Mouse (Mus musculus): Measurements from ENCODE around the gene Dusp7. TPM values are rescaled to one million over a fixed set of nuclear protein-coding genes. Genes with fewer than 3 reads are reported as not detected.

Gene Dusp7
- polyA plus RNA-seq, 1 experiment = 11.0 TPM

- no peak overlapping the region for H3K4me3 ChIP-seq (ENCODE audit: insufficient read depth, poor library complexity, severe bottlenecking)
- H3ac ChIP-seq (ENCODE audit: control insufficient read depth, insufficient read length, low read depth) = no peak overlapping the region
- no peaks in the 10 kb centered on the region for H3K36me3 ChIP-seq (ENCODE audit: control insufficient read depth, insufficient read depth)
- no peaks in the 10 kb centered on the region for H3K27me3 ChIP-seq (ENCODE audit: control insufficient read depth, insufficient read depth, insufficient read length)
- no peaks in the 10 kb centered on the region for H3K79me3 ChIP-seq (ENCODE audit: low read depth)
- no peaks in the 10 kb centered on the region for H3K79me2 ChIP-seq (ENCODE audit: control insufficient read depth, insufficient read depth)
- TF ChIP-seq USF1 (IDR thresholded peaks at IDR 0.05; ENCODE audit: low read depth) = no peak
- TF ChIP-seq MYOG (IDR thresholded peaks at IDR 0.05; ENCODE audit: control insufficient read depth, extremely low read depth, insufficient read length) = no peak
- no peak for TF ChIP-seq MAX (IDR thresholded peaks at IDR 0.05)
- TF ChIP-seq FOSL1 (IDR thresholded peaks at IDR 0.05; ENCODE audit: insufficient read depth, low read length, poor library complexity, severe bottlenecking) = no peak
- no peak for TF ChIP-seq CTCF (IDR thresholded peaks at IDR 0.05; ENCODE audit: control insufficient read depth, insufficient read depth, insufficient read length)
- TF ChIP-seq MYOD1 (IDR thresholded peaks at IDR 0.05; ENCODE audit: control insufficient read depth, insufficient read length, low read depth) = no peak
- no peak for TF ChIP-seq CEBPB (IDR thresholded peaks at IDR 0.05; ENCODE audit: low read depth)
These were observed 40.3 kb upstream of the Dusp7 start for GRCm38 (mm10) chr9:106328068-106328610.

- Histone ChIP-seq H3K36me3 (ENCODE audit: control insufficient read depth, insufficient read depth) (no peaks in the 10 kb centered on the region), H3K4me3 (ENCODE audit: insufficient read depth, poor library complexity, severe bottlenecking) (no peak overlapping the region), H3K79me3 (ENCODE audit: low read depth) (no peaks in the 10 kb centered on the region), H3K79me2 (ENCODE audit: control insufficient read depth, insufficient read depth) (no peaks in the 10 kb centered on the region), H3ac (ENCODE audit: control insufficient read depth, insufficient read length, low read depth) (no peak overlapping the region), H3K27me3 (ENCODE audit: control insufficient read depth, insufficient read depth, insufficient read length) (no peaks in the 10 kb centered on the region)
- no peak for TF ChIP-seq MYOG (IDR thresholded peaks at IDR 0.05; ENCODE audit: control insufficient read depth, extremely low read depth, insufficient read length)
- TF ChIP-seq FOSL1 (IDR thresholded peaks at IDR 0.05; ENCODE audit: insufficient read depth, low read length, poor library complexity, severe bottlenecking) = no peak
- TF ChIP-seq CTCF (IDR thresholded peaks at IDR 0.05; ENCODE audit: control insufficient read depth, insufficient read depth, insufficient read length) = no peak
- no peak for TF ChIP-seq CEBPB (IDR thresholded peaks at IDR 0.05; ENCODE audit: low read depth)
- no peak for TF ChIP-seq MYOD1 (IDR thresholded peaks at IDR 0.05; ENCODE audit: control insufficient read depth, insufficient read length, low read depth)
- no peak for TF ChIP-seq MAX (IDR thresholded peaks at IDR 0.05)
- no peak for TF ChIP-seq USF1 (IDR thresholded peaks at IDR 0.05; ENCODE audit: low read depth)
These were observed 39.5 kb upstream of the Dusp7 start for GRCm38 (mm10) chr9:106328772-106329511.

- no peak overlapping the region for H3ac ChIP-seq (ENCODE audit: control insufficient read depth, insufficient read length, low read depth)
- H3K4me3 ChIP-seq (ENCODE audit: insufficient read depth, poor library complexity, severe bottlenecking) = no peak overlapping the region
- no peaks in the 10 kb centered on the region for H3K36me3 ChIP-seq (ENCODE audit: control insufficient read depth, insufficient read depth)
- no peaks in the 10 kb centered on the region for H3K79me3 ChIP-seq (ENCODE audit: low read depth)
- H3K27me3 ChIP-seq (ENCODE audit: control insufficient read depth, insufficient read depth, insufficient read length) = no peaks in the 10 kb centered on the region
- H3K79me2 ChIP-seq (ENCODE audit: control insufficient read depth, insufficient read depth) = no peaks in the 10 kb centered on the region
- TF ChIP-seq CEBPB (IDR thresholded peaks at IDR 0.05; ENCODE audit: low read depth) = no peak
- TF ChIP-seq MYOG (IDR thresholded peaks at IDR 0.05; ENCODE audit: control insufficient read depth, extremely low read depth, insufficient read length) = no peak
- no peak for TF ChIP-seq CTCF (IDR thresholded peaks at IDR 0.05; ENCODE audit: control insufficient read depth, insufficient read depth, insufficient read length)
- no peak for TF ChIP-seq MAX (IDR thresholded peaks at IDR 0.05)
- TF ChIP-seq MYOD1 (IDR thresholded peaks at IDR 0.05; ENCODE audit: control insufficient read depth, insufficient read length, low read depth) = no peak
- no peak for TF ChIP-seq FOSL1 (IDR thresholded peaks at IDR 0.05; ENCODE audit: insufficient read depth, low read length, poor library complexity, severe bottlenecking)
- no peak for TF ChIP-seq USF1 (IDR thresholded peaks at IDR 0.05; ENCODE audit: low read depth)
These were observed 35.7 kb upstream of the Dusp7 start for GRCm38 (mm10) chr9:106332746-106333145.

GRCm38 (mm10) chr9:106337620-106338019 is 30.8 kb upstream of the Dusp7 start:
- Histone ChIP-seq H3K27me3 (ENCODE audit: control insufficient read depth, insufficient read depth, insufficient read length) (no peaks in the 10 kb centered on the region), H3K4me3 (ENCODE audit: insufficient read depth, poor library complexity, severe bottlenecking) (no peak overlapping the region), H3K79me2 (ENCODE audit: control insufficient read depth, insufficient read depth) (no peaks in the 10 kb centered on the region), H3ac (ENCODE audit: control insufficient read depth, insufficient read length, low read depth) (no peak overlapping the region), H3K79me3 (ENCODE audit: low read depth) (no peaks in the 10 kb centered on the region), H3K36me3 (ENCODE audit: control insufficient read depth, insufficient read depth) (no peaks in the 10 kb centered on the region)
- no peak for TF ChIP-seq MAX (IDR thresholded peaks at IDR 0.05)

GRCm38 (mm10) chr9:106338462-106339172 is 29.8 kb upstream of the Dusp7 start:
- H3ac ChIP-seq (ENCODE audit: control insufficient read depth, insufficient read length, low read depth) = no peak overlapping the region
- no peak overlapping the region for H3K4me3 ChIP-seq (ENCODE audit: insufficient read depth, poor library complexity, severe bottlenecking)
- H3K79me3 ChIP-seq (ENCODE audit: low read depth) = no peaks in the 10 kb centered on the region
- H3K27me3 ChIP-seq (ENCODE audit: control insufficient read depth, insufficient read depth, insufficient read length) = no peaks in the 10 kb centered on the region
- no peaks in the 10 kb centered on the region for H3K36me3 ChIP-seq (ENCODE audit: control insufficient read depth, insufficient read depth)
- TF ChIP-seq CEBPB (IDR thresholded peaks at IDR 0.05; ENCODE audit: low read depth) (no peak), MAX (IDR thresholded peaks at IDR 0.05) (peak; percentile 47), MYOD1 (IDR thresholded peaks at IDR 0.05; ENCODE audit: control insufficient read depth, insufficient read length, low read depth) (no peak), USF1 (IDR thresholded peaks at IDR 0.05; ENCODE audit: low read depth) (no peak), FOSL1 (IDR thresholded peaks at IDR 0.05; ENCODE audit: insufficient read depth, low read length, poor library complexity, severe bottlenecking) (no peak), CTCF (IDR thresholded peaks at IDR 0.05; ENCODE audit: control insufficient read depth, insufficient read depth, insufficient read length) (no peak), MYOG (IDR thresholded peaks at IDR 0.05; ENCODE audit: control insufficient read depth, extremely low read depth, insufficient read length) (no peak)
- no peaks in the 10 kb centered on the region for H3K79me2 ChIP-seq (ENCODE audit: control insufficient read depth, insufficient read depth)
